Mouse (Mus musculus) spleen, adult 2 months (tissue): ENCODE data around the gene Misp.

Experiments used
- CTCF ChIP-seq: fragments of 200-500 bp; IDR thresholded peaks from 2 replicates; pipeline ENCODE4 v1.5.1; 2011; ENCODE audit warnings: mild to moderate bottlenecking, inconsistent platforms; ENCODE audit not compliant: insufficient read depth, insufficient read length, insufficient replicate concordance; ENCODE audit errors: extremely low read depth
- POLR2A ChIP-seq: fragments of 200-500 bp; IDR thresholded peaks from 2 replicates; pipeline ENCODE4 v1.6.1; 2011; ENCODE audit warnings: low read depth, low read length, inconsistent platforms

DNA sequence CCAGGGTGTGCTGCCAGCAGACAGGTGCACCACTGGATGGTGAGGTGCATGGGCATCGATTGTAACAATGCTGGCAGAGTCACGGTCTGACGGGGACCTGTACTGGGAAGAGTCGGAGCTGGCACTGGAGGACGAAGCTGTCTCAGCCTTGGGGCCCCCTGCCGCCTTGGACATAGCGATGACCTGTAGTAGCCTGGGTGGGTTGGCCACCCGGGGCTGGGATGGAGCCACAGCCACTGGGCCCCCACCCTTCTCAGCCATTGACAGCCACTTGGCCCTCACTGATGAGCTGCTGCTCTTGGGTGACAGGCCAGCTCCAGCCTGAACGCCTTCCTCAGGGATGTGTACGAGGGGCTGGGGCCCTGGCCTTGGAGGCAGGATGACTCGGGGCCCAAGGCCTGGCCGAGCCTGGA is 44.4 kb downstream of the Misp start:
- TF ChIP-seq POLR2A (no peak), CTCF (no peak)
